21 mouse cellular contexts compared by ENCODE assay signal in the genomic region with DNA sequence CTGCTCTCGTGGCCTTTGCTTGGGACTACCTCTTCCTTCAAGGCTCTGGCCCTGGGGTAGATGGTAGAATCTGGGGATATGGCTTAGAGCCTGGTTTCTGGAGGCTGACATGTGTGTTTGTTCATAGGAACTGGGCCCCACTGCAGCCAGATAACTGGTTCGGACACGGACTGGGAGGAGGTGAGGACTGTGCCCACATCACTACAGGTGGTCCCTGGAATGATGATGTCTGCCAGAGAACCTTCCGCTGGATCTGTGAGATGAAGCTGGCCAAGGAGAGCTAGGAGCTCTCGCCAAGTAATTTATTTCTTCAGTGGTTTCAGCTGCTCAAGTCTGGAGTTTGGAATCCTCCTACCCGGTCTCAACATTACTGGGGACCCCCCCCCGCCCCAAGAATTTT. TPM values are rescaled to one million over a fixed set of nuclear protein-coding genes. Genes with fewer than 3 reads are reported as not detected.
DNase-seq lines count a peak whose midpoint lies in the region; ATAC-seq lines count a peak whose summit lies in the region.
"Had no signal": no experiment of that assay in that cellular context is flagged by ENCODE, and none has a peak within 500 bp of the region (broad histone marks: within the 10 kb centered on the region; RNA-seq: fewer than 3 reads in every experiment).

No protein-coding gene starts in this region.

- H3K4me2 ChIP-seq in liver, embryonic 11.5 days: no peak overlapping the region
- H3K4me2 ChIP-seq in neural tube, embryonic 15.5 days: no peak overlapping the region
- H3K4me2 ChIP-seq: embryonic facial prominence, embryonic 12.5 days; heart, embryonic 12.5 days; hindbrain, embryonic 13.5 days had no signal

- no peak for ATAC-seq in cerebellum, adult (ENCODE audit: insufficient number of reproducible peaks, low FRiP score, low TSS enrichment)
- ATAC-seq in liver, embryonic 11.5 days (replicated peaks; ENCODE audit: low FRiP score): no peak
- ATAC-seq in neural tube, embryonic 15.5 days (ENCODE audit: low FRiP score): no peak
- ATAC-seq: CD4-positive, CD25-positive, alpha-beta regulatory T cell, adult 4 months; forebrain, embryonic 16.5 days; hindbrain, postnatal 0 days had no signal

- no peak overlapping the region for H3K9ac ChIP-seq in liver, embryonic 11.5 days (ENCODE audit: low read depth, low read length)
- no peak overlapping the region for H3K9ac ChIP-seq in neural tube, embryonic 15.5 days (replicated peaks)
- H3K9ac ChIP-seq: embryonic facial prominence, embryonic 12.5 days; heart, embryonic 12.5 days; hindbrain, embryonic 13.5 days had no signal

- H3K9me3 ChIP-seq in liver, embryonic 11.5 days (ENCODE audit: control insufficient read depth, low read length): no peaks in the 10 kb centered on the region
- no peaks in the 10 kb centered on the region for H3K9me3 ChIP-seq in neural tube, embryonic 15.5 days (replicated peaks)
- H3K9me3 ChIP-seq: embryonic facial prominence, embryonic 12.5 days; heart, embryonic 12.5 days; hindbrain, embryonic 13.5 days had no signal

- H3K4me1 ChIP-seq in liver, embryonic 11.5 days (replicated peaks; ENCODE audit: control insufficient read depth, insufficient read depth, low read length): no peaks in the 10 kb centered on the region
- no peaks in the 10 kb centered on the region for H3K4me1 ChIP-seq in neural tube, embryonic 15.5 days
- H3K4me1 ChIP-seq: heart, embryonic 12.5 days; hindbrain, embryonic 13.5 days had no signal

- 75% methylated on average over 7 of the region's 7 CpGs for WGBS in liver, embryonic 11.5 days
- 83% methylated on average over 7 of the region's 7 CpGs for WGBS in neural tube, embryonic 15.5 days

- no peaks in the 10 kb centered on the region for H3K36me3 ChIP-seq in liver, embryonic 11.5 days (ENCODE audit: control insufficient read depth, insufficient read depth, low read length)
- no peaks in the 10 kb centered on the region for H3K36me3 ChIP-seq in neural tube, embryonic 15.5 days
- H3K36me3 ChIP-seq: embryonic facial prominence, embryonic 12.5 days; heart, embryonic 12.5 days; hindbrain, embryonic 13.5 days had no signal

- H3K4me3 ChIP-seq in liver, embryonic 11.5 days (ENCODE audit: low read depth, low read length): no peak overlapping the region
- no peak overlapping the region for H3K4me3 ChIP-seq in neural tube, embryonic 15.5 days (replicated peaks)
- H3K4me3 ChIP-seq: embryonic facial prominence, embryonic 12.5 days; heart, embryonic 12.5 days; hindbrain, embryonic 13.5 days had no signal

- DNase-seq in cerebellum, adult 11 months: peak; percentile 36
- peak; percentile 39 for DNase-seq in brain, adult 2 months (ENCODE audit: low read depth, low spot score)
- peak; percentile 44 for DNase-seq in cerebellum, adult 8-10 months
- DNase-seq in cerebellum, postnatal 14 days: peak; percentile 82 to 85
- DNase-seq in gastrocnemius, adult 18-20 months (ENCODE audit: low spot score): no peak
- no peak for DNase-seq in liver, embryonic 11.5 days (ENCODE audit: low spot score)
- DNase-seq: adrenal gland, postnatal 10 days; B cell, adult 2 months; gastrocnemius, postnatal 14 days; heart, postnatal 36 days; kidney, adult 11 months had no signal

- no peaks in the 10 kb centered on the region for H3K27me3 ChIP-seq in liver, embryonic 11.5 days (replicated peaks; ENCODE audit: control insufficient read depth, insufficient read depth, low read length)
- H3K27me3 ChIP-seq in neural tube, embryonic 15.5 days (replicated peaks): no peaks in the 10 kb centered on the region
- H3K27me3 ChIP-seq: embryonic facial prominence, embryonic 12.5 days; hindbrain, embryonic 13.5 days had no signal

- no peak overlapping the region for H3K27ac ChIP-seq in liver, embryonic 11.5 days (ENCODE audit: low read depth, low read length)
- no peak overlapping the region for H3K27ac ChIP-seq in neural tube, embryonic 15.5 days (replicated peaks)
- H3K27ac ChIP-seq: embryonic facial prominence, embryonic 12.5 days; hindbrain, embryonic 13.5 days; hindbrain, postnatal 0 days had no signal

RNA-seq across cellular contexts. Expression of a gene that starts 14.3 kb away (rescaled TPM):
- total RNA-seq in gastrocnemius, adult 18-20 months (2021): 1 to 10 TPM; 3.2 to 3.3 TPM
- polyA plus RNA-seq in liver, embryonic 11.5 days (2014; fragmentation: Nextera tagmentation; extraction: Ambion mirVana): 0.41 and 0.53 TPM in 2 replicates
- polyA plus RNA-seq in neural tube, embryonic 15.5 days (2015; fragmentation: Nextera tagmentation; extraction: Ambion mirVana): 0.37 and 1.1 TPM in 2 replicates
- polyA plus RNA-seq: CD4-positive, CD25-positive, alpha-beta regulatory T cell, adult 4 months; heart, embryonic 12.5 days had no signal

RNA-seq across cellular contexts. Expression of a gene that starts 40.2 kb away (rescaled TPM):
- 1 to 10 TPM in 1 of 2 experiments, under 1 TPM in 1; 0.87 to 2.0 TPM for total RNA-seq in gastrocnemius, adult 18-20 months (2021)
- polyA plus RNA-seq in liver, embryonic 11.5 days (2014; fragmentation: Nextera tagmentation; extraction: Ambion mirVana): 0.63 and 1.5 TPM in 2 replicates
- polyA plus RNA-seq in neural tube, embryonic 15.5 days (2015; fragmentation: Nextera tagmentation; extraction: Ambion mirVana): 0.38 and 0.55 TPM in 2 replicates
- total RNA-seq: G1E; hindbrain, postnatal 0 days had no signal
- polyA plus RNA-seq: CD4-positive, CD25-positive, alpha-beta regulatory T cell, adult 4 months; embryonic facial prominence, embryonic 12.5 days; forebrain, embryonic 11.5 days; G1E; heart, embryonic 12.5 days had no signal

RNA-seq across cellular contexts. Expression of a gene that starts 42.3 kb away (rescaled TPM):
- under 1 TPM in 1 of 2 experiments, not detected in 1; 0.50 TPM for total RNA-seq in gastrocnemius, adult 18-20 months (2021)
- 0.75 and 0.81 TPM in 2 replicates for polyA plus RNA-seq in liver, embryonic 11.5 days (2014; fragmentation: Nextera tagmentation; extraction: Ambion mirVana)
- polyA plus RNA-seq in neural tube, embryonic 15.5 days (2015; fragmentation: Nextera tagmentation; extraction: Ambion mirVana): 6.3 and 7.3 TPM in 2 replicates
- total RNA-seq: G1E had no signal
- polyA plus RNA-seq: CD4-positive, CD25-positive, alpha-beta regulatory T cell, adult 4 months; G1E had no signal

RNA-seq across cellular contexts. Expression of a gene that starts 50.6 kb away (rescaled TPM):
- under 1 TPM; 0.14 to 0.50 TPM for total RNA-seq in gastrocnemius, adult 18-20 months (2021)
- 9.1 and 10.1 TPM in 2 replicates for polyA plus RNA-seq in liver, embryonic 11.5 days (2014; fragmentation: Nextera tagmentation; extraction: Ambion mirVana)
- polyA plus RNA-seq in neural tube, embryonic 15.5 days (2015; fragmentation: Nextera tagmentation; extraction: Ambion mirVana): 12.4 and 14.3 TPM in 2 replicates

RNA-seq across cellular contexts. Expression of a gene that starts 59.3 kb away (rescaled TPM):
- total RNA-seq in gastrocnemius, adult 18-20 months (2021): 1 to 10 TPM in 1 of 2 experiments, under 1 TPM in 1; 0.82 to 5.1 TPM
- 6.8 and 7.3 TPM in 2 replicates for polyA plus RNA-seq in liver, embryonic 11.5 days (2014; fragmentation: Nextera tagmentation; extraction: Ambion mirVana)
- 5.2 and 6.6 TPM in 2 replicates for polyA plus RNA-seq in neural tube, embryonic 15.5 days (2015; fragmentation: Nextera tagmentation; extraction: Ambion mirVana)
- polyA plus RNA-seq: G1E had no signal

Comparison
In these comparisons a context has a peak if more than half of its experiments do, and no peak if none do; other contexts are left out.
1. DNase-seq: peak in cerebellum, adult 11 months (single experiment), brain, adult 2 months (single experiment), cerebellum, adult 8-10 months (single experiment) and cerebellum, postnatal 14 days (2 of 2); none in gastrocnemius, adult 18-20 months (single experiment) and liver, embryonic 11.5 days (single experiment).